Mouse (Mus musculus): ENCODE results near the gene Sfi1.
"Not testable (repeated sequence)": the region's sequence is repeated elsewhere in the genome, so short reads cannot be mapped to it uniquely, and the experiment has no call there.

Sfi1 gene

DNA sequence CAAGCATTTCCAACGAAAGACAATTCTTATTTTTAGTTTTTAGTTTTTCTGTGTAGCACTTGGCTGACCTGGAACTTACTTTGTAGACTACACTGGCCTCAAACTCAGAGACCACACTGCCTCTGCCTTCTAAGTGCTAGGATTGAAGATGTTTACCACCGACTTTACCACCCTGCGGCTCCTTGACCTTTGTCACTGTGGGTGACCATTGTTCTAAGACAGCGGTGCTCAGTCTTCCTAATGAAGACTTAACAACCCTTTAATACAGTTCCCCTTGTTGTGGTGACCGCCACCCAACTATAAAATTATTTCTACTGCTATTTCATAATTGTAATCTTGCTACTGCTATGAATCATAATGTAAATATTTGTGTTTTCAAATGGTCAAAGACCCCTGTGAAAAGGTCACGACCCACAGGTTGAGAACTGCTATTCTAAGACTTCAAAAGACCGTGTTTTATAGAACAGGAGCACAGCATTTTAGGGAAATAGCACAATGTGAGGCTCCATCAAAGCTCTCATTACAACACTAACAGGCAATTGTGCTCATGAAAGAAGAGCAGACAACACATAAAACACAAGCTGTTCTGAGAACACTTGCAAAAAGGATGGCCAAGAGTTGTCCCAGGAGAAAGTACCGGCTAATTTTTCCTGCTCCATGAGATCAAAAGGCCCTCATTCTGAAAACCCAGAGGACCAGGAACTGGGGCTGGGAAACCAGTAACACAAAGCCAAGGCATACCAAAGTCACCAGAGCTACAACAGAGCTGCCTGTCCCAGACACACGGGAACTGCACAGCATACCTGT lies 47.7 kb downstream of the Sfi1 start:
- DNase-seq (ENCODE audit: low read depth, low spot score) = not testable (repeated sequence)

DNA sequence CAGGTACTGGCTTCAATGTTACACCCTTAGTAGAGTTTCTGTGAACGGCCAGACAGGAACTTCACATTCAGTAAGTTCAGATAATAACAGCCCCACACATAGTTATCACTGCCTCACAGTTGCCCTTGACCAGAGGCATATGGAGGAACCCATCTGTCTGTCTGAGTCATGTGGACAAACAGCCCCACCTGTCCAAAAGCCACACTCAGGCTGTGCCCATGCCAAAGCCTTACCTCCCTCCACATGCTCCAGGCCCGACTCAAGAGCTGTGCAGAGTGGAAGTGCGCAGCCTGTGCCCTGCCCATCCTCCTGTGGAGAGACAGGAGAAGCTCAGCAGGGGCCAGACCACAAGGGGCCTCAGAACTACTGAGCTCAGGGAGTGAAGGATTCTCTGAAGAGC lies 49.3 kb downstream of the Sfi1 start:
- DNase-seq (ENCODE audit: low read depth, low spot score) = not testable (repeated sequence)

DNA sequence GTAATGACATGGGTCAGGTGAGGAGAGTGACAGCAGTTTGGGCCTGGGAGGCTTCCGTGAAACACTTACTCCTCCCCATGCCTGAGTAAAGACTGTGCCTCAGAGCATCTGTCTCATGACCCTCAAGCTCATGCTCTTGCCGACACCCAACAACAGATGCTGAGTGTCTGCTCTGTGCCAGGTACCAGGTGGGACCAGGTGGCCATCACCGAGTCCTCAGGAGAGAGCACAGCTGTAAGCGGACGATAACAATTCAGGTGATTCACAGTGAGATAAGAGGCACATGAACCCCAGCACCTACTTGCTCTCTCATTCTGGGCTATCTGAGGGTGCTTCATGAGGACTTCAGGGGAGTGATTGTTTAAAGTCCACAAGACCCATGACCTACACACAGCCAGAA lies 50.9 kb downstream of the Sfi1 start:
- DNase-seq (ENCODE audit: low read depth, low spot score) = not testable (repeated sequence)

DNA sequence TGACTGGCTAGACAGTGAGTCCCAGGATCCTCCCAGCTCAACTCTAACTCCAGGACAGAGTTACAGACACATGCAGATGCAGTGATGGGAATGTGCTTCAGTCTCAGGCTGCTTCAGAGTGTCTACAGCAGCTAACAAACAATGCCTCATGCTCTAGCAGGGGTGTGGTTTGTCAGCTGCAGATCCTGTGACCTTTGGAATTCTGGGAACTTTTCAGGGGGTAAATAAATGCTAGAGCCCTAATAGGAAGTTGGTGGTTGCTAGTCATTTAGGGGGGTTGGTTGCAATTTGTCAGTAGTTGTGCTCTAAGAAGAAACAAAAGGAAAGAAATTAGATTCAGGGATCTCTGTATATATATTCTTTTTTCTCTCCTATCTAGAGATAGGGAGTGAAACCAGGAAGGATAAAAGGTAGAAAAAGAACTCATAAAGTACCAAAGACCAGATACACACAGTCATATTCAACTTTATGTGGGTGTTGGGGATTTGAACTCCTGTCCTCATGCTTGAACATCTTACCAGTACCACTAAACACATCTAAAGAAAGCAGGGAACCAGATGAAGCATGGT lies 52.2 kb downstream of the Sfi1 start:
- not testable (repeated sequence) for DNase-seq (ENCODE audit: low read depth, low spot score)

DNA sequence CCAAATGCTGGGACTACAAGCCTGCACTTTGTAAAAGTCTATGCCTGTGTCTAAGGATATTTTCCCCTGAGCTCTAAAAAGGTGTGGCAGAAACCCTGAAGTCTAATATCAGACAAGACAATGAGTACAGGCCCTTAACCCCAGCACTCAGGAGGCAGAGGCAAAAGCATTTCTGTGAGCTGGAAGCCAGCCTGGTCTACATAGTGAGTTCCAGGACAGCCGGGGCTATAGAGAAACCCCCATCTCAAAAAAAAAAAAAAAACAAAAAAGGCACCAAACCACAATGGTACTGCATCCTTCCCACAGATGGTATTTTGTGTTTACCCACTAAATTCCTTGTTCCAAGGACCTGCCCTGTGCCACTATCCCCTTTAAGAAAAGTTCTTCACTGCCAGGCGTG lies 54.9 kb downstream of the Sfi1 start:
- DNase-seq (ENCODE audit: low read depth, low spot score) = not testable (repeated sequence)

DNA sequence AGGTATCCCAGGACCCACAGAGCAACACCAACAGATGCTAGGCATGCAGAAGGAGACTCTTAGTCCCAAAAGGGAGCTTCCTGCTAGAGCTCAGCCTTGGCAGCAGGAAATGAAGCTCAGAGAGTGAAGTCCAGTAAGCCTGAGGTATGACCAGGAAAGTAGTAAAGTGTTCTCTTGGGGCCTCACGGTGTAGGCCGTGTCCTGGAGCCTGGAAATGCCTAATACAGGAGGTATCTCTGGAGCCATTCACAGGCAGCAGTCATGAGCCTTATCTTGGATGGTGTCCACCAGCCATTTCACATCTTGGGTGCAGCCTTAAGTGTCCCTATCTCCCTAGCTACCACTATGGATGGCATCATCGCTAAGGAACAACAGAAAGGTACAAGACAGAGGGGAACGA lies 56.0 kb downstream of the Sfi1 start:
- not testable (repeated sequence) for DNase-seq (ENCODE audit: low read depth, low spot score)

DNA sequence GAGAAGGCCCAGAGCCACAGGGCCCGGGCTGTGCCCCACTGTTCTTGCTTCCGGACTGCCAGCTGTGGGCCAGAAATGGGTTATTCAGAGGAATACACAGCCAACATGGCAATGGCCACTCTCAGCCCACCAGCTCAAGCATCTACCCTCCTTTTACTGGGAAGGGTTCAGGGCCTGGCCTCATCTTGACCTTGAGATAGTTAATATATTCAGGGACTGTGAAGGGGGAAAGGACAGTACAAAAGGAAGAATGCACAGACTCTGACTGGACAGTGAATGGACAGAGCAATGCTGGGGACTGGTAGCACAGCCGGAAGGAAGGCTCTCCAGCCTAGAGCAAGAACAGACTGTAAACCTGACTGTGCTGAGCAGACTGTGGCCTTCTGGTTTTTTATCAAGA lies 57.3 kb downstream of the Sfi1 start:
- not testable (repeated sequence) for DNase-seq (ENCODE audit: low read depth, low spot score)

DNA sequence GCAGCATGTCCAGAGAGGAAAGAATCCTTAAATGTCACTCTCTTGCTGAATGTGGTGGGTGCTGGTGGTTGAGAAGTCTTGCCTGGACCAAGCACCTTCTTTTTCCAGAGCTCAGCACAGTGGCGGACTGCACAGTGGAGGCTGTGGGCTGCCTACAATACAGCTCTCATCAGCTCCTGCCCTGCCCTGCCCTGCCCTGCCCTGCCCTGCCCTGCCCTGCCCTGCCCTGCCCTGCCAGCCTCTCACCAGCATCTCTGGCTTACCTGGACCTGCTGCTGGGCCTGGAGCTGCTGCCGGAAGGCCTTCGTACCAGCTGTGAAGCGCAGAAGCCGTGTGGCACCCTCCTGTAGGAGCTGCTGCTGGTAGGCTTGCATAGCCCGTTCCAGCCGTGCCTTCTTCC lies 57.9 kb downstream of the Sfi1 start:
- not testable (repeated sequence) for DNase-seq (ENCODE audit: low read depth, low spot score)

DNA sequence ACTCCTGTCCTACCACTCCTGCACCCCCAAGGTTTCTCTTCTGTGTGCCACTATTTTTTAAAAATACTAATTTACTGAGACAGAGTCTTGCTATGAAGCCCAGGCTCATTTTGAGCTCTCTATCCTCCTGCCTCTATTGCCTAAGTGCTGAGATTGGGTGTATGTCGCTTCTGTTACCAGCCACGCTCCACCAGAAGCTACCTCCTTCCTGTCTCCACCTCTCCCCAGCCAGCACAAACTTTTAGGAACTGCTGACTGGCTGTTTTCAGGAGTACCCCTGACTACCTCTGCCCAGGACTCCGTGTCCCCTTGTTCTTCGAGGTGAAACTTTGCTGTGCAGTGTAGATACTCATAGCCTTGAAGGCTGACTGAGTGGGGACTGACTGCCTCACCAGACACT lies 59.9 kb downstream of the Sfi1 start:
- not testable (repeated sequence) for DNase-seq (ENCODE audit: low read depth, low spot score)

DNA sequence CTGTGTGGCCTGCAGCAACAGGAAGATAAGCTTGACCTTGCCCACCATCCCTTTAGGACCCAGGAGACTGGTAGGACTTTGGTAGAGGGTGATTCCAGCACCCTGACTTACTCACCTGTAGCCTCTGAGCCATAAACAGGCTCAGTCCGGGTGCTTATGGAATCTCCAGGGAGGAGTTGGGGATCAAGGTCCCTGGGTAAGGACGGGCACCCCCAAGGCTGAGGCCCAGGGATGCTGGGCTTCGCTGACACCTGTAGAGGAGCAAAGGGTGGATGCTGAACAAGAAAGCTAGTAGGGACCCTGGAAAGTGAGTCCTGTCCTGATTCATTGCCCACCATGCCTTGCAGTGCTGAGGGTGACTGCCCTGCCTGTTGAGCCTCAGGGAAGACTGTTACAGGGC lies 60.3 kb downstream of the Sfi1 start:
- DNase-seq (ENCODE audit: low read depth, low spot score) = not testable (repeated sequence)

DNA sequence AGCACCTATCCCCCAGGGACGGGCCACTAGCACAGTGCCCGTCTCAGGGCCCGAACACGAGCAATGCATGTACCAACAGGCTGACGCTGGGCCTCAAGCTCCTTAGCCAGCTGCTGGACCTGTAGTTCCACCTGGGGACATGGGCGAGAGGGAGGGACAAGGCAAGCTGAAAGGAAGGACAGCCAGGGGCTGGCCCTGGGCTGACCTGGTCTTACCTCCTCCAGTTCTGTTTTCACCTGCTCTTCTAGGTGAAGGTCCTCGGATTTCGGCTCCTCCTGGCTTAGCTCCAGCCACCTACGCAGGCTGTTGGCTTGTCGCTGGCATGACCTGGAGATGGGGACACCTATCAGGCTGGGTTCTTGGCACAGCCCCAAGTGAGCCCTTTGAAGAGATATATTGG lies 61.3 kb downstream of the Sfi1 start:
- DNase-seq (ENCODE audit: low read depth, low spot score) = not testable (repeated sequence)

DNA sequence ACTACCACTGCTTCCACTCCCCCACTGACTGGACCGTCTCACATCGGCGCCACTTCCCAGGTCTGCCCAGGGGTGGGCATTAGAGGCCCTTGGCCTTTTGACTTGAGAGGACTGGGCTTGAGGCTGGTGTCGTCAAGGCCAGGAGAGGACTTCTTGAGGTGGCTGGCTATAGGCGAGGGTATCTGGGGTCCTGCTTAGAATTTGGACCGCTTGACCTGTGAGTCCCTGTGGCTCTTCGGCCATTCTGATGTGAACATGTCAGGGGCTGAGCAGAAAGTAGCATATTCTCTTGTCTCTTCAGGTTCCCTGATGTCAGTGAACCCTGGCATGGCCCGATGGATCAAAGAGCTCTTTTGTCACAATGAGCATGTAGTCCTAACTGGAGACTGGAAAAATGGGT lies 63.4 kb downstream of the Sfi1 start:
- DNase-seq (ENCODE audit: low read depth, low spot score) = not testable (repeated sequence)

DNA sequence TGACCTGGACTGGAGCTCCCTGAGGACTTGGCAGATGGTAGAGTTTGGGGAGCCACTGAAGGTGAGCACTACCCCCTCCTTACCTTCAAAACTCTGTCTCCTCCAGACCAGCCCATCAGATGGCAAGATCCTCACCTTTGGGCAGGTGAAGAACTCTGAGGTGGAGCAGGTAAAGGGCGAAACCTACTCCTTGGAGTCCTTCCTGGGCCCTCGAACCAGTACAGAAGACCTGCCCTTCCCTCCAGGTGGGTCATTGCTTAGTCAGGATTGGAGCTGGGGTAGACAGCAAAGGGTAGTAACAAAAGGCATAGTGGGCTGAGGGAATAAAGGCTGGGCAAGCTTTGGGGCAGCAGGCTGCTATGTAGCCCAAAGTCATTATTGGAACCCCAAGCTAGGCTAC lies 64.0 kb downstream of the Sfi1 start:
- not testable (repeated sequence) for DNase-seq (ENCODE audit: low read depth, low spot score)

DNA sequence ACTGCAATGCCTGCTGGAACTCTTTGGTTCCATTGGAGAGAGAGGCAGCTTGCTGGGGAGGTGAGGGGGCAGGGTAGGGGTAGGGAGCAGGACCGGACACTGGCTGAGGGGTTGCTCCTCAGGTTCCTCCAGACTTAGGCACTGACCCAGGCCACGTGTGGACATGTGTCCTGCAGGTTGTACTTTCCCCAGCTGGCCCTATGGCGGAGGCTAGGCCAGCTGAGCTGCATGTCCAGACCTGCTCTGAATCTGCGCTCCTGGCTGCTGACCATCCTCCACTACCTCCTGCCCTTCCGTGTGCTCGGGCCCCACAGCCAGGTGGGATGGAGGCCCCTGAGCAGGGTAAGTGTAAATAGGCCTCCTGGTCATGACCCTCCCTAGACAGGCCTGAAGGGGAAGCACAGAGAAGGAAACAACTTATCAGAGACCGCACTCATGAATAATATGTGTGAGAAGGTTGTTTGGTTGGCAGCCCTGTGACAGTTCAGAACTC lies 65.9 kb downstream of the Sfi1 start:
- not testable (repeated sequence) for DNase-seq (ENCODE audit: low read depth, low spot score)

DNA sequence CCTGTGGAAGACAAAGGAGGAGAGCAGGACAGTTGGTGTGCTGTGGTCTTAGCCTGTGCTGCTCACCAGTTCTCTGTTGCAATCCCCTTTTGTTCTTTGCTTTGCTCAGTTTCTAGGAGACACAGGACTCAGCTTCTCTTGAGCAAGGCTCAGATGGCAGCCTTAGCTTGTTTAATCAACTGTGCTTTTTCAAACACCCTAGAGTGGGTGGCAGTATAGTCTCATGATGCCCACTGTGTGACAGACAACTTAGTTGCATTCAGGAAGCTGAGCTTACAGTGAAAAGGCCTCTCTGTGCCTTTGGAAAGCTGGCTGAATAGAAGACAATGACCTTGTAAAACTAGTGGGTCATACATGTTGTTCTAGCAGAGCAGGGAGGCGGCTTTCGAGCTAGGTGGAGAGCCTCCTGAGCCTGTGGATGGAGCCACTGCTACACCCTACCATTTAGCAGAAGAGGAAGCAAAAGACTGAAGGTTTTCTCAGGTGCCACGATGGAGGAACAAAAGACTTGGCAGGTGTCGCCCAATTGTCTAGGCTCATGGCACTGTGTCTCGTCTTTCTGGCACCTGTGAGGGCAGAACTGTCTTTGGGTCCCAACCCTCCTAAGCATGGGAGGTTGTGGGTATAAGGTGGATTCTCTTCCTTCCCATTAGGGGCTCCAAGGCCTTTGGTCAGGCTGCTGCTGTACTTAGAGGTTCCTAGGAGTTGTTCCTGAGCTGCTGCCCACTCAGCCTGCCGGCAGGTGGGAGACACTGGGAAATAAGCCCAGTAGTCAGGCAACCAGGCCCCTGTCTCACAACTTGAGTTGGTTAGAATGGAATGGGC lies 66.6 kb downstream of the Sfi1 start:
- DNase-seq (ENCODE audit: low read depth, low spot score) = not testable (repeated sequence)

DNA sequence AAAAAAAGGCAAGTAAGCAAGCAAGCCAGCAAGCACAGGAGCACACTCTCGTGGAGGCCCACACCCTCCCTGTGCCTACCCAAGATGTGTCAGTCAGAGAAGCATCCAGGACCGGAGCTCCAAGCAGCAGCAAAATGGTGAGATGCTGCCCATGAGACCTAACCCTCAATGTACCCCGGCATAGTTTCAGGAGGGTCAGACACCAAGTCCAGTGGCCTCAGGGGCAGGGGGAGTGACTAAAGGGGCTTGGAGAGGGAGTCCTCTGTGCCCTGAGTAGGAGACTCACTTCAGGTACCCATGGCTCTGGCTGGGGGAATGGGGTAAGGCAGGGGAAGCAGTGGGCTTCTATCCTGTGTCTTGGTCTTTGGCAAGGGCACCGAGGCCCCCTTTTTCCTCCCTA lies 67.3 kb downstream of the Sfi1 start:
- not testable (repeated sequence) for DNase-seq (ENCODE audit: low read depth, low spot score)

DNA sequence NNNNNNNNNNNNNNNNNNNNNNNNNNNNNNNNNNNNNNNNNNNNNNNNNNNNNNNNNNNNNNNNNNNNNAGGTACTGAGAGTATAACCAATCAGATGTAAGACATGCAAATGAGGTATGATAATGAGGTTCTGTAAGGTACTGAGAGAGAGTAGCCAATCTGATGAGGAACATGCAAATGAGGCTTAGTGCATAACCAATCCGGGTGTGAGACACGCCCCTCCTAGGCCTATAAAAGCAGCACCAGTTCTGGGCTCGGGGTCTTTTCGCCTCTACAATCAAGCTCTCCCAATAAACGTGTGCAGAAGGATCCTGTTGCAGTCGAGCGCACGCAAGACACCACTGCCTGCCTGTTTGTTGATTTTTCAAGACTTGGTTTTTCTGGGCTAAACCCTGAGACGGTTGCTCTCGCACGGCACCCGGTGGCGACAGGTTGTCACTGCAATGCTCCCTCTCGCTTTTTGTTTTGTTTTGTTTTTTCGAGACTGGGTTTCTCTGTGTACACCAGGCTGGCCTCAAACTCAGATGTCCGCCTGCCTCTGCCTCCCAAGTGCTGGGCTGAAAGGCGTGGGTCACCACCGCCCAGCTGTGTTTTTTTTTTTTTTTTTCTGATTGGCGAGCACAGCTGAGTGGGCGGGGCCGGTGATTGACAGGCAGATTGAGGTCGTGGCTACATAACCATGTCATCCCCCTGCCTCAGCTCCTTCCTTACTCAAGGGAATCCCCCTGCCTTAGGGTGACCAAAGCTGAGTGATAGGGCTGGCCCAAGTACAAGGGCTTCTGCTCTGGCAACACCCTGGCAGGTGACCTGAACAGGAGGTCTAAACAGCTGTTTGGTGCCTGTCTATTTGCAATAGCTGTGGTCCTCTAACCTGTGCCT lies 68.1 kb downstream of the Sfi1 start:
- not testable (repeated sequence) for DNase-seq (ENCODE audit: low read depth, low spot score)

DNA sequence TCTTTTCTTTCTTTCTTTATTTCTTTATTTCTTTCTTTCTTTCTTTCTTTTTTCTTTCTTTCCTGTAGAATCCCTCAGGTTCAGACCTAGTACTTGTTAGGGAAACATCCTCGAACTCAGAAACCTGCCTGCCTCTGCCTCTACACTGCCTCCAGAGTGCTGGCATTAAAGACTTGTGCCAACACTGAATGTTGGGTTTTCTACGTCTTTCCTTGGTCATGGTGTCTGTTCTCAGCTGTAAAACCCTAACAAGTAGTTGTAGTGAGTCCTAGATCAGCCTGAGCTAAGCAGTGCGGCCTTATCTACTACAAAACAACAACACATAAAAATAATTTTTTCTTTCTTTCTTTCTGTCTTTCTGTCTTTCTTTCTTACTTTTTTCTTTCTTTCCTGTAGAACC lies 78.9 kb downstream of the Sfi1 start:
- DNase-seq (ENCODE audit: low read depth, low spot score) = no peak

DNA sequence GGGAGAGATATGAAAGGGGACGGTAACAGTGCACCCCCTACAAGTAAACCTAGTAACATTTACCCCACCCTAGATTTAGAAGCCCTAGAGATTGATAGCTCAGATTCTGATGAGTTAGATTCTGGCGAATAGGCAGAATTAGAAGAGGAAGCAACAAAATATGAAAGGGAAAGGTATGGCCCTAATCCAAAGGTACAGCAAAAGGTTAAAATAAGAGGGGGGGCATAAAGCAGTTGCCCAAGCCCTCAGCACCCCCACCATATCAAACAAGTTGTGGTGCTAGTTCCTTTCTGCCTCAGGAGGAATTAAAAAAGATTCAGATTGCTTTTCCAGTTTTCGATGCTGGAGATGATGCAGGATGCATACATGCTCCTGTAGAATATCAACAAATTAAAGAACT lies 87.1 kb downstream of the Sfi1 start:
- DNase-seq (ENCODE audit: low read depth, low spot score) = no peak

DNA sequence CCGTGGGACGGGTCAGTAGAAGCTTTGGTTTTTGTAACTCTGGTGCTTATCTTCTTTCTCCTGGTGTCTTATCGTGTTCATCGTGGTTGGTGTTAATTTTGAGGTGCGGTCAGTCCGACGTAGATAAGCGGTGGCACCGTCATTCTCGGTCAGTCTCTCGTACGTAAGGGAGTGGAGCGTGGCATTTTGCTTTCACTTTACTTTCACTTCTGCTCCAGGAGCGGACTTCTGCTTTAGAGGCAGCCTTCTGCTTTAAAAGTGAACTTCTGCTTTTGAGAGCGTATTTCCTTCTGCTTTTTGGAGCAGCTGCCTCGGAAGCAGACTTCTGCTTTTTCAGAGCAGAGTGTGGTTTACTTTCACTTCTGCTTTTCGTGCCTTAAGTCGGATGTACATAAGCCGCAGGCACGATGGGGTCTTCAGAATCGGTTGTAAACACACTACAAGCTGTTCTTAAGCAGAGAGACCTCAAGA lies 88.0 kb downstream of the Sfi1 start:
- DNase-seq (ENCODE audit: low read depth, low spot score) = no peak

Data from embryo, embryonic 11.5 days (tissue).